Mouse (Mus musculus) right cerebral cortex, postnatal 25 days (tissue): ENCODE measurements at regions not wholly inside any gene's neighbourhood (a gene's known extent, or its start where the extent isn't known, plus 50 kb on each side); places are given as distances from the start of the nearest gene placed in this dataset.
"Not testable (repeated sequence)": the region's sequence is repeated elsewhere in the genome, so short reads cannot be mapped to it uniquely, and the experiment has no call there.

ENCODE experiments used
- DNase-seq: peaks from one replicate; pipeline ENCODE4 v3.0.0; 2022

GRCm38 (mm10) chr16:82430384-82430783, 397.8 kb upstream of the Gm21833 start:
- no peak for DNase-seq

- DNase-seq: no peak
These were observed 397.1 kb upstream of the Gm21833 start for GRCm38 (mm10) chr16:82431075-82431474.

GRCm38 (mm10) chr16:82431811-82432210, 396.4 kb upstream of the Gm21833 start:
- DNase-seq: peak; percentile 28

GRCm38 (mm10) chr16:82460872-82461271, 367.3 kb upstream of the Gm21833 start:
- DNase-seq: no peak

- DNase-seq: no peak
These were observed 357.3 kb upstream of the Gm21833 start for GRCm38 (mm10) chr16:82470736-82471387.

GRCm38 (mm10) chr16:82520406-82520805, 307.8 kb upstream of the Gm21833 start:
- DNase-seq: no peak

DNA sequence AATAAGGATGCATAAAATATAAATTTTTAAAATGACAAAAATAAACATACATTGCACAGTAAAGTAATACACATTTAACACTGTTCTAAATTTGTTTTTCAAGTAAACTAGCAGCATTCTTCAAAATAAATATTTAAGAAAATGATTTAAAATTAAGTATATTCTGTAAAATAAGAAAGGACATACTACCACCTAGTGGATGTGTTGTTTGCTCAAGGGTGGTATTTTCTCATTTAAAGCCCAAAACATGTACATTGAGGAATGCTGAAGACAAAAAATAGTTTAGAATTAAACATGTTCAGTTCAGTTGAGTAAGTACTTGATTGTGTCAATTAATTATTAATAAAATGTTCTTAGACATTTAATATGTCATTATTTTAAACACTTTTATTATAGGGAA, 306.6 kb upstream of the Gm21833 start:
- DNase-seq: no peak

GRCm38 (mm10) chr16:82564361-82564760, 263.8 kb upstream of the Gm21833 start:
- DNase-seq: no peak

DNA sequence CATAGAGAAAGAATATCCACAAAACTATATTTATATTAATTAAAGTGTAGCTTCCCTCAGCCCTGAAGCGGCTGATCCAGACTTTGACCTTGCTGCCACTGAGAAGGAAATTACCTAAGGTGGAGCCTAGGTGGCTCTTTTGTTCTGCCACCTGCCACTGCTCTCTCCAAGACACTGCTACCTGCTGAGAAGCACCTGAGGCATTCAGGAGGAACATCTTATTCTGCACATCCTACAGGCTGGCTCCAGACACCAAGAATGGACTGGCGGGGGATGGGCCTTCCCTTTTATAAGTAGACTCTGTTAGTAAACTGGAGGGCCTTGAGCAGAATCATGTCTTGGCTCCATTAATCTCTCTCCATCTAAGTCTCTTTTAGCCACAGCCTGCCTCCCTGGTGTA, 231.7 kb upstream of the Gm21833 start:
- DNase-seq: not testable (repeated sequence)

DNA sequence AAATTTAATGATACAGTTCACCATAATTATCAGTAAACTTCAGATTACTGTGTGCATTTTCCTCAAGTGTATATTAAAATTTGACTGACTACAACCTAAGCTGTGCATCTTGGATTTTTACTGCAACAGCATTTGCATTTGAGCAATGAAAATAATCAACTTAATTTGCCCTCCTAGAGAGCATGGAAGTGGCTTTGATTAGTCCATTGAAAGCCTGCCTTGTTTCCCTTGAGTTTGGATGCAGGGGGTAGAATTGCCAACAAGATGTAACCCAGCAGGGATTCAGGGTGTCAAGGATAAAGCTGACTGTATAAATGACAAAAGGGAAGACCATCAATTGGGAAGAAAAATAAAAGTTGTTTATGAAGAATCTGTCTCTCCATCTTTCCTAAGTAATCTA, 226.1 kb upstream of the Gm21833 start:
- DNase-seq: no peak
